Mouse (Mus musculus) hindbrain, embryonic 10.5 days (tissue): ENCODE measurements around the gene Gm42669. TPM values are rescaled to one million over a fixed set of nuclear protein-coding genes. Genes with fewer than 3 reads are reported as not detected.
A peak's percentile ranks its signal among the peaks of the same experiment; 100 is the strongest.

Experiments
- DNase-seq: peaks from one replicate; pipeline ENCODE4 v3.0.0-alpha.2; 2017; ENCODE audit warnings: low spot score
- H3K27ac ChIP-seq: fragments of 300-500 bp; sonication (generic); 2 replicates; pipeline ENCODE4 v1.5.1; 2016; ENCODE audit warnings: mild to moderate bottlenecking, moderate library complexity
- H3K27me3 ChIP-seq: fragments of 300-500 bp; sonication (generic); 2 replicates; pipeline ENCODE4 v1.6.1; 2016; ENCODE audit warnings: mild to moderate bottlenecking; ENCODE audit not compliant: poor library complexity, insufficient read depth, severe bottlenecking
- H3K36me3 ChIP-seq: fragments of 300-500 bp; sonication (generic); 2 replicates; pipeline ENCODE4 v1.6.1; 2016; ENCODE audit warnings: mild to moderate bottlenecking, moderate library complexity
- H3K4me1 ChIP-seq: fragments of 300-500 bp; sonication (generic); replicated peaks from 2 replicates; pipeline ENCODE4 v1.6.1; 2016; ENCODE audit warnings: mild to moderate bottlenecking
- H3K4me3 ChIP-seq: fragments of 300-500 bp; sonication (generic); 2 replicates; pipeline ENCODE4 v1.5.1; 2016; ENCODE audit warnings: mild to moderate bottlenecking, moderate library complexity
- H3K9me3 ChIP-seq: fragments of 300-500 bp; sonication (generic); 2 replicates; pipeline ENCODE4 v1.6.1; 2016; ENCODE audit warnings: mild to moderate bottlenecking, moderate library complexity
- WGBS: fragments of 180-500 bp; shearing (Covaris S2); methylation state at CpG from one replicate; pipeline ENCODE4 v1.1.7; 2016; 5-methylcytosine and 5-hydroxymethylcytosine counted together
- polyA plus RNA-seq: library from polyadenylated mRNA; unstranded; fragments of >200 nt; fragmentation: Nextera tagmentation; extraction: Ambion mirVana; gene quantifications from 2 replicates; pipeline ENCODE4 v1.2.1, GENCODE M21; 2016

Gm42669 gene
- polyA plus RNA-seq, 1 experiment from 2014 or later: 0.29 TPM

- no peak overlapping the region for H3K27ac ChIP-seq
Measured at GRCm38 (mm10) chr5:107611224-107611623, 103.8 kb downstream of the Gm42669 start.

DNA sequence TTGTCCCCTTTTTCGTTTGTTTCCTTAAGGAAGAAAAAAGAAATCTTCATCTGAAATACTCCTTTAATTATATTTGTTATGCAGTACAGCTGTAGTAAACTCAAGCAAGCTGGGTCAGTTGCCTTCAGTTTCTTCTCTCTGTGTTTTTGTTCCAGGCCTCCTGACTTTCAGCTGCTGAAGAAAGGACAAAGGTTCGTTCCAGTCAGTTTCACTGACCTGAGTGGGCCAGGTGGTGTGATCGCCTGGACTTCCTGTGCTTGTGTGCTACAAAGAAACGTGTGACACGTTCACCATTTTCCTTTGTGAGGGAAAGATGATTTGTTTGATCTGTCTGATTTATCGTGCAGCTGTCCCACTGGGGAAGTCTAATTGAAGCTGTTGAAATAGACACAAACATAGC lies 110.6 kb downstream of the Gm42669 start:
- Histone ChIP-seq H3K36me3 (peaks cover 70% of the 10 kb centered on the region), H3K4me3 (no peak overlapping the region), H3K4me1 (no peaks in the 10 kb centered on the region), H3K27ac (no peak overlapping the region), H3K27me3 (no peaks in the 10 kb centered on the region), H3K9me3 (no peaks in the 10 kb centered on the region)
- 92% methylated on average over 6 of the region's 6 CpGs for WGBS
- no peak for DNase-seq

More at GRCm38 (mm10) chr5:107611224-107611623, 103.8 kb downstream of the Gm42669 start:
- H3K36me3 ChIP-seq: peaks cover 45% of the 10 kb centered on the region
- no peaks in the 10 kb centered on the region for H3K27me3 ChIP-seq
- peak; percentile 60 for DNase-seq
- WGBS: 2% methylated on average over 2 of the region's 2 CpGs
- H3K4me1 ChIP-seq: no peaks in the 10 kb centered on the region
- no peaks in the 10 kb centered on the region for H3K9me3 ChIP-seq
- H3K4me3 ChIP-seq: no peak overlapping the region

DNA sequence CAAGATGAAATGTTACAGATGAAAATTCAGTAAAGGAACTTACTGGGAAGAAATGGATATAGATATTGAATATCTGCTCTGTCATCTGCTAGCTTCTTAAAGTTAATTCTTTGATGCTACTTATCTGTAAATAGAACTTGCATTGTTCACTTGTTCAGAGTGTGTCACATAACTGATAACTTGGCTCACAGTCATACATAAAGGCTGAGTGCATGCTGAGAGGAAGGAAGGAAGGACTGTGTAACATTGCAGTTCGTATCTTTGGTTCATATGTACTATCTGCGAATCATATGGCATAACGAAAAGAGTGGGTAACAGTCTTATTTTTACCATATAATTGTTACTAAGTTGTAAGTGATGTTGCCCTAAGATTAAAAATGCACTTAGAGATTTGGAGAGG lies 113.9 kb downstream of the Gm42669 start:
- WGBS: 94% methylated on average over 3 of the region's 3 CpGs
- Histone ChIP-seq H3K4me1 (no peaks in the 10 kb centered on the region), H3K4me3 (no peak overlapping the region)

More for the DNA sequence above, 113.9 kb downstream of the Gm42669 start:
- no peak for DNase-seq
- no peaks in the 10 kb centered on the region for H3K9me3 ChIP-seq
- H3K36me3 ChIP-seq: peaks cover 65% of the 10 kb centered on the region
- no peak overlapping the region for H3K27ac ChIP-seq
- H3K27me3 ChIP-seq: no peaks in the 10 kb centered on the region

Other genes starting within 250 kb of the Gm42669 start
- 8.3 and 11.1 TPM in 2 replicates for gene Tgfbr3, start 218.0 kb upstream of the Gm42669 start, polyA plus RNA-seq
- 1.0 and 1.4 TPM in 2 replicates for gene Brdt, start 176.5 kb upstream of the Gm42669 start, polyA plus RNA-seq
- 0.83 and 1.2 TPM in 2 replicates for gene Ephx4, start 104.9 kb upstream of the Gm42669 start, polyA plus RNA-seq
- gene Lpcat2b, start 76.1 kb upstream of the Gm42669 start, polyA plus RNA-seq: not detected in 2 replicates
- gene Btbd8, start 69.6 kb upstream of the Gm42669 start, polyA plus RNA-seq: 5.2 and 5.6 TPM in 2 replicates
- gene 1700028K03Rik, start 27.1 kb downstream of the Gm42669 start, polyA plus RNA-seq: 0.07 and 0.16 TPM in 2 replicates
- 15.9 and 19.0 TPM in 2 replicates for gene Rpap2, start 89.8 kb downstream of the Gm42669 start, polyA plus RNA-seq
- 28.4 and 32.5 TPM in 2 replicates for gene Glmn, start 90.3 kb downstream of the Gm42669 start, polyA plus RNA-seq
- gene Gfi1, start 218.4 kb downstream of the Gm42669 start, polyA plus RNA-seq: 0.05 TPM in 1 of 2 replicates, not detected in the other